Mouse (Mus musculus) G1E (cell line): Measurements from ENCODE around the gene Mpzl3. TPM values are rescaled to one million over a fixed set of nuclear protein-coding genes. Genes with fewer than 3 reads are reported as not detected.

Experiments used
- ATAC-seq: 2 replicates; pipeline ENCODE4 v1.8.0; 2016; ENCODE audit warnings: mild to moderate bottlenecking; ENCODE audit not compliant: insufficient number of reproducible peaks, poor library complexity, low FRiP score, severe bottlenecking; ENCODE audit errors: extremely low read depth
- DNase-seq: peaks from one replicate; pipeline ENCODE4 v3.0.0; 2012; ENCODE audit warnings: low spot score
- H3K27me3 ChIP-seq: 2 replicates; pipeline ENCODE4 v1.6.1; 2012; ENCODE audit warnings: mild to moderate bottlenecking, low read length, inconsistent platforms; ENCODE audit not compliant: insufficient read depth
- H3K36me3 ChIP-seq: replicated peaks from 2 replicates; pipeline ENCODE3; 2012; ENCODE audit warnings: mild to moderate bottlenecking, inconsistent platforms
- H3K4me1 ChIP-seq: 2 replicates; pipeline ENCODE4 v1.6.1; 2012; ENCODE audit warnings: low read depth, low read length, inconsistent platforms, mixed read lengths; ENCODE audit not compliant: insufficient read depth
- H3K4me3 ChIP-seq: 2 replicates; pipeline ENCODE4 v1.5.1; 2012; ENCODE audit warnings: low read depth, mild to moderate bottlenecking, inconsistent platforms, low read length, moderate library complexity, mixed read lengths
- H3K9me3 ChIP-seq: replicated peaks from 2 replicates; pipeline ENCODE4 v1.6.1; 2012; ENCODE audit warnings: inconsistent platforms
- CTCF ChIP-seq: IDR thresholded peaks from 2 replicates; pipeline ENCODE4 v1.5.1; 2012; ENCODE audit warnings: low read depth, low read length, inconsistent platforms, mixed read lengths
- GATA1 ChIP-seq: IDR thresholded peaks from 2 replicates; pipeline ENCODE4 v1.6.1; 2012; ENCODE audit warnings: borderline replicate concordance, low read length, inconsistent platforms, mixed read lengths
- GATA2 ChIP-seq: IDR thresholded peaks from 2 replicates; pipeline ENCODE4 v1.6.1; 2012; ENCODE audit warnings: low read depth, low read length, inconsistent platforms, borderline replicate concordance
- POLR2AphosphoS5 ChIP-seq: IDR thresholded peaks from 2 replicates; pipeline ENCODE4 v1.6.1; 2012; ENCODE audit warnings: low read depth, low read length, inconsistent platforms; ENCODE audit not compliant: insufficient replicate concordance
- TAL1 ChIP-seq: conservative IDR thresholded peaks from 2 replicates; pipeline ENCODE4 v1.6.1; 2012; ENCODE audit warnings: low read depth, low read length, inconsistent platforms, mixed read lengths
- polyA plus RNA-seq: library from polyadenylated mRNA; stranded (reverse); fragments of >175 nt; gene quantifications from 2 replicates; pipeline ENCODE4 v1.2.3, GENCODE M21; 2012
- total RNA-seq, 2 experiments: library from RNA; stranded (forward) in 1 of 2; stranded (reverse) in 1 of 2; fragments of 200-1000 nt in 1 of 2; fragments of >200 nt in 1 of 2; fragmentation: Nextera tagmentation in 1 of 2; gene quantifications; 2 replicates each; pipeline ENCODE4 v1.2.3; 2014 to 2017

Mpzl3 gene
- total and polyA plus RNA-seq, 3 experiments, result 0.08 to 1.5 (median 1.2) TPM

GRCm38 (mm10) chr9:45119954-45120530, 65.1 kb downstream of the Mpzl3 start:
- H3K27me3 ChIP-seq, result peaks cover 14% of the 10 kb centered on the region; the same call in 1 of the 2 replicates

GRCm38 (mm10) chr9:45120567-45120966, 65.6 kb downstream of the Mpzl3 start:
- Histone ChIP-seq H3K9me3 (no peaks in the 10 kb centered on the region), H3K27me3 (peaks cover 14% of the 10 kb centered on the region; the same call in 1 of the 2 replicates)
- no peak for ATAC-seq

More at GRCm38 (mm10) chr9:45119954-45120530, 65.1 kb downstream of the Mpzl3 start:
- no peak for DNase-seq
- H3K36me3 ChIP-seq, result no peaks in the 10 kb centered on the region
- no peak for ATAC-seq
- 0 out of 2 replicates have a peak, but pooled peaks cover 2% of the 10 kb centered on the region for H3K4me1 ChIP-seq
- no peaks in the 10 kb centered on the region for H3K9me3 ChIP-seq
- TF ChIP-seq TAL1 (no peak), POLR2AphosphoS5 (no peak), CTCF (no peak), GATA1 (no peak), GATA2 (no peak)
- no peak overlapping the region for H3K4me3 ChIP-seq

GRCm38 (mm10) chr9:45121001-45121400, 66.0 kb downstream of the Mpzl3 start:
- H3K4me3 ChIP-seq, result no peak overlapping the region
- H3K4me1 ChIP-seq, result 0 out of 2 replicates have a peak, but pooled peaks cover 2% of the 10 kb centered on the region
- peaks cover 10% of the 10 kb centered on the region; the same call in 1 of the 2 replicates for H3K27me3 ChIP-seq
- TF ChIP-seq TAL1 (no peak), GATA2 (no peak), POLR2AphosphoS5 (no peak)
- H3K9me3 ChIP-seq, result no peaks in the 10 kb centered on the region
- no peak for DNase-seq
- H3K36me3 ChIP-seq, result no peaks in the 10 kb centered on the region
- no peak for ATAC-seq

More at GRCm38 (mm10) chr9:45120567-45120966, 65.6 kb downstream of the Mpzl3 start:
- Histone ChIP-seq H3K36me3 (no peaks in the 10 kb centered on the region), H3K4me1 (0 out of 2 replicates have a peak, but pooled peaks cover 2% of the 10 kb centered on the region), H3K4me3 (no peak overlapping the region)
- TF ChIP-seq TAL1, result no peak
- TF ChIP-seq GATA1, result no peak
- TF ChIP-seq POLR2AphosphoS5, result no peak
- no peak for TF ChIP-seq CTCF
- no peak for TF ChIP-seq GATA2
- DNase-seq, result no peak

DNA sequence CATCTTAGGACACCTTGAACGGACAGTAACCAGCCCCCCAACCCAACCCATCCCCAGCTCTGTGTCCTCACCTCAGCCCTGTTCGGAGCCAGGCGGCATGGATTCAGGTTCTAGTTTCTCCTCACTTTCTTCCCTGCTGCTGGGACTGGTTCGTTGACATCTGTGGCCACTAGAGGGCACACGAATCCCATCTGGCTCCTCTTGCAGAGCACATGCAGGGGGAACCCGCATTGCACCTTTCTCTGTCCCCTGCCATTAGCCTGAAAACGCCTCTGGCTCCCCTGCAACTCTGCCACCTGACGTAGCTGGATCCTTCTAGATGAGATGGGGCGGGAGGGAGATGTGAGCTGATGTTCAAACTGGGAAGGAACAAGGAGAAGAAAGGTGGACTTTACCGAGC, 66.8 kb downstream of the Mpzl3 start:
- H3K36me3 ChIP-seq, result no peaks in the 10 kb centered on the region
- ATAC-seq, result no peak
- H3K4me1 ChIP-seq, result 0 out of 2 replicates have a peak, but pooled peaks cover 2% of the 10 kb centered on the region
- H3K9me3 ChIP-seq, result no peaks in the 10 kb centered on the region
- peaks cover 9% of the 10 kb centered on the region; the same call in 1 of the 2 replicates for H3K27me3 ChIP-seq
- DNase-seq, result peak; percentile 68
- H3K4me3 ChIP-seq, result no peak overlapping the region
- TF ChIP-seq CTCF, result peak; percentile 47; the same call in 1 of the 2 replicates
- TF ChIP-seq GATA1, result no peak

DNA sequence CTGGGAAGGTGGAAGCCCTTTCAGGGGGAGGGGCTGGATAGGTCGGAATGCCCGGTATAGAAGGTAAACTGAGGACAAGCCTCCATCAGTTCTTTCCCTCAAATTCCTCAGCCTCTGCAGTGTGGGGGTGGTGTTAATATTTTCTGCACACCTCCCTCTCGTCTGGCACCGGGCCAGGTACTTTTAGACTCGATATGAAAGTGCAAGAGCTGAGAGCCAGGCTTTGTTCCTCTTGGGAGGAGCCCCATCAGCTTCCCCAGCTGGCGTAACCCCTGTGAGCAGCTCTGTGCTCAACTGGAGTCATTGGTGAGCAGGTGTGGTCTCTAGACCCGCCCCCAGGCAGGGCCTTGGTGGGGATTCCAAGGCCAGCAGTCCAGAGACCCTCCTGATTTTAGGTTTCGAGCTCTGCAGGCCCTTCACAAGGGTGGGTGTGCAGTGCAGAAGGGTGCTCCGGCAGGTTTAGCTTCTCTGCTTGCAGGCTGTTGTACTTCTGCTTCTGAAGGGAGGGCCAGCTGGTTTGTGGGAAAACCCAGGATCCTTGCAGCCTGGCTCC, 67.3 kb downstream of the Mpzl3 start:
- Histone ChIP-seq H3K27me3 (peaks cover 9% of the 10 kb centered on the region; the same call in 1 of the 2 replicates), H3K4me1 (0 out of 2 replicates have a peak, but pooled peaks cover 2% of the 10 kb centered on the region), H3K36me3 (no peaks in the 10 kb centered on the region), H3K4me3 (no peak overlapping the region), H3K9me3 (no peaks in the 10 kb centered on the region)
- DNase-seq, result no peak
- TF ChIP-seq GATA1 (no peak), POLR2AphosphoS5 (no peak), GATA2 (no peak), CTCF (no peak), TAL1 (no peak)
- no peak for ATAC-seq

GRCm38 (mm10) chr9:45125211-45125610, 70.2 kb downstream of the Mpzl3 start:
- ATAC-seq, result no peak
- Histone ChIP-seq H3K4me3 (no peak overlapping the region), H3K27me3 (peaks cover 9% of the 10 kb centered on the region; the same call in 1 of the 2 replicates)

More at GRCm38 (mm10) chr9:45125211-45125610, 70.2 kb downstream of the Mpzl3 start:
- Histone ChIP-seq H3K36me3 (no peaks in the 10 kb centered on the region), H3K9me3 (no peaks in the 10 kb centered on the region), H3K4me1 (0 out of 2 replicates have a peak, but pooled peaks cover 2% of the 10 kb centered on the region)
- DNase-seq, result no peak
- TF ChIP-seq CTCF, result no peak
- TF ChIP-seq GATA2, result no peak
- no peak for TF ChIP-seq TAL1
- no peak for TF ChIP-seq POLR2AphosphoS5
- no peak for TF ChIP-seq GATA1
